Mouse (Mus musculus) gastrocnemius, postnatal 4 days (tissue): ENCODE results near the gene Sertad2. TPM values are rescaled to one million over a fixed set of nuclear protein-coding genes. Genes with fewer than 3 reads are reported as not detected.
A peak's percentile ranks its signal among the peaks of the same experiment; 100 is the strongest.

Source experiments
- DNase-seq, 2 experiments: peaks; one replicate each; pipeline ENCODE4 v3.0.0; 2021 to 2022; ENCODE audit warnings: low spot score in 2 of 2, mixed read lengths in 2 of 2
- long read RNA-seq, 2 experiments: library from polyadenylated mRNA; stranded (forward); transcript quantifications; one replicate each; pipeline ENCODE4 v2.0.0; 2021
- total RNA-seq, 2 experiments: library from RNA; stranded (reverse); gene quantifications; 2 replicates each; pipeline ENCODE4 v1.2.3; 2021

Sertad2 gene
- 10 to 100 TPM; 20.4 to 20.8 TPM for total RNA-seq
- long read RNA-seq, experiment 1, full-length matches to known transcripts = 1 of 21 reads
- long read RNA-seq, experiment 1, partial matches to known transcripts = 0 of 21 reads
- long read RNA-seq, experiment 1, other reads (novel, unspliced or antisense) = 20 of 21 reads
- long read RNA-seq, experiment 2, partial matches to known transcripts = 0 of 16 reads
- long read RNA-seq, experiment 2, other reads (novel, unspliced or antisense) = 16 of 16 reads

- peak; percentile 96 to 100 for DNase-seq
Observed at GRCm38 (mm10) chr11:20542739-20543452, at the start of gene Sertad2. TSS of gene Sertad2 (plus strand) at chr11:20543253.

GRCm38 (mm10) chr11:20493922-20494626, 49.0 kb upstream of the Sertad2 start:
- no peak for DNase-seq

- DNase-seq = no peak
Observed at GRCm38 (mm10) chr11:20500516-20500915, 42.5 kb upstream of the Sertad2 start.

DNA sequence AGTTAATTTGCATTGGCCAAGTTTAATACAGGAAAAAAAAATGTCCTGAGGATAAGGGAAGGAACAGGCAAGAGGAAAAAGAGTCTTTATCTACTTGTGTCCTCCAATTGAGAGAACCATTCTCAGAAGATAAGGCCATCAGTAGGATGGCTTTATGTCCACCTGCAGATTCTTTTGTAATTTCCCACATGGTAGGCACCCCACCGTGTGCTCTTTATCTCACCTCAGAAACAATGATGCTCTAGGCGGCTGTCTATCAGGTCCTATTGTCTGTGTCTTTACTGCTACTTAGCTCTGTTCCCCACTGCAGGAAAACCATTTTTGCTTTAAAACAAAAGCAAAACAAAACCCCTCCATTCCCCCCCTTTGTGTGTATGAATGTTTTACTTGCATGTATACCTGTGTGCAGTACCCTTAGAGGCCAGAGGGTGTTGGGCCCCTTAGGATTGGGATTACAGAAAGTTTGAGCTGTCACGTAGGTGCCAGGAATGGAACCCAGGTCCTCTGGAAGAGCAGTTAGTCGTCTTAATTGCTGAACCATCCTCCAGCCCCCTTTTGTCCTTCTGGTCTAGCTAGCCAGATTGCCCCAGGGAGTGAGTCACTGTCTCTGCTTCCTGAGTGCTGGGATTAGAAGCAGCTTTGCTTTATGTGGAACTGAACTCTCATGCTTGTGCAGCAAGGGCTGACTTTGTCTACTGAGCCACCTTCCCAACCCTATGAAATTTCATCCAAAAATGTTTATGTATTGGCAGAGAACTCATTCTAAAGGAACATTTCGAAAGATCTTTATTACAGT, 41.7 kb upstream of the Sertad2 start:
- DNase-seq = no peak

DNA sequence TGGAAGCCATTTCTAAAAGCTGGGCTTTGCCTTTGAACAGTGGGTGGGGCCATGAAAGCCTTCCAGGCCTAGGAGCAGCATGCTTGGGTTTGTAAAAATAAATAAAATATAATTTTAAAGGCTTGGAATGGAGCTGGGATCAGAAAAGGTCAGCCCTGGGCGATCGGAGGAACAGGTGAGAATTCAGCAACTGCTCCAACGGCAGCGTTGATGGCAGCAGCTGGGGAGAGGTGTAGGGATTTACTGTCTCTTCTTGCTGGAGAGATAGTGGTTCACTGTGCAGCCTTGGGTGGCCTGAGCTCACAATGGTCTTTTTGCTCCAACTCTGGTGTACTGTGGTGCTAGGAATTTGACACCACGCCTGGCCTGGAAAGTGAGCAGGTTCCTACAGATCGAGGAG, 29.5 kb upstream of the Sertad2 start:
- no peak for DNase-seq

GRCm38 (mm10) chr11:20514757-20515156, 28.3 kb upstream of the Sertad2 start:
- no peak for DNase-seq

DNA sequence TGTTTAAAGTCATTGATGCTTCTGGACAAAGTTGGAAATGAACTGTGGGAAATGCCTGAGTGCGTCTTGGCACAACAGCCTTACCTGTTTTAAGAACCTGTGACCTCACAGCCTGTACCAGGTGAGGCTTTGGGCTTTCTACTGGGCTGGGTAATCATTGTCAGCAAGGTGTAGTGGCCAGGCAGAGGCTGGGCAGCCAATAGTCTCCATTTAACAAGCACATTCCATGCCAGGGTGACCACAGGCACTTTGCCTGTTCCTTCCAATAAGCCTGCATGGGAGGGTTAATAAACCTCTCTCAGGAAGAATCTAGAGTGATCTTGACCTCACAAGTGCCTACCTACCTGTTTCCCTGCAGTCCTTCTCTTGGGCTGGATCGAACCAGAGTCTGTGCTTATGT, 21.7 kb upstream of the Sertad2 start:
- DNase-seq = no peak

- no peak for DNase-seq
Observed at GRCm38 (mm10) chr11:20522750-20523149, 20.3 kb upstream of the Sertad2 start.

DNA sequence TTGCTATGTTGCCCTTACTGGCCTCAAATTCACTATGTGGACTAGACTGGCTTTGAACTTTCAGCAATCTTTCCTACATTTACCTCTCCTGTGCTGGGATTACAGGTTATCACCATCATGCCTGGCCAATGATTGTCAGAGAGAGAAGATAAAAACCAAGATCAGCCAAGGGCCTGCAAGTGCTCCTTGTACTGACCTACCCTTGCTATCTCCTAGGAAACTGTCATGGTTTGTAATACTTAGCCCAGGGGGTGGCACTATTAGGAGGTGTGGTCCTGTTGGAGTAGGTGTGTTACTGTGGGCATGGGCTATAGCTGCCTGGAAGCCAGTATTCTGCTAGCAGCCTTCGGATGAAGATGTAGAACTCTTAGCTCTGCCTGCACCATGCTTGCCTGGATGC, 18.6 kb upstream of the Sertad2 start:
- no peak for DNase-seq

- DNase-seq = no peak
Observed at GRCm38 (mm10) chr11:20525909-20526308, 17.1 kb upstream of the Sertad2 start.

DNA sequence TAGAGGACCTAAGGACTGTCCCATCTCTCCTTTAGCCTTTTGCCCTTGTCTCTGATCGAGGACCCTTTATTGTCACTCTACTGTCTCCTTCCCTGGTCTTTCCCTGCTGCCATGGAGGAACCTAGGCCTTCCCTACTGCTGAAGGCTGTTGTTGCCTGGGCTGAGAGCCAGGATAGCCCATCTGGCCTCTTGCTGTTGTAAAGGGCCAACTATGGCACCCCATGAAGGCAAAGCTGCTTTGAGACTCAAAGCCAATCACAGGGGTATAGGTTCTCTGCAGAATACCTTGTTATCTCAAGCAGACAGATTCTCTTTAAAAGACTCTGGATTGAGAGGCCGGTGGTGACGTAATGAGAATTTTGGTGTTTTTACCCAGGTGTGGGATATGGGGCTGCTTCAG, 15.2 kb upstream of the Sertad2 start:
- no peak for DNase-seq

DNA sequence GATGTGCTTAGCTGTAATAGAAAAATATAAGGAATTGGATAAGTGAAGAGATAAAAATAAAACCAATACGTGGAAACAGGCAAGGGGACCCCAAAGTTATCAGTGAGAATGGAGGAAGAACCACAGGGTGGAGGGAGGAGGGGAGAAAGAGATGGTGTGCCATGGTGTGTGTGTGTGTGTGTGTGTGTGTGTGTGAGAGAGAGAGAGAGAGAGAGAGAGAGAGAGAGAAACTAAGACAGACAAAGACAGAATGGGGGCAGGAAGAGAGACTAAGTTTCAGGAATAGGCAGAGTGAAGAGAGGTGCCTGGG, 11.4 kb upstream of the Sertad2 start:
- no peak for DNase-seq

GRCm38 (mm10) chr11:20531992-20532881, 10.8 kb upstream of the Sertad2 start:
- peak; percentile 47 to 65 for DNase-seq

GRCm38 (mm10) chr11:20533231-20533630, 9.8 kb upstream of the Sertad2 start:
- DNase-seq = no peak

DNA sequence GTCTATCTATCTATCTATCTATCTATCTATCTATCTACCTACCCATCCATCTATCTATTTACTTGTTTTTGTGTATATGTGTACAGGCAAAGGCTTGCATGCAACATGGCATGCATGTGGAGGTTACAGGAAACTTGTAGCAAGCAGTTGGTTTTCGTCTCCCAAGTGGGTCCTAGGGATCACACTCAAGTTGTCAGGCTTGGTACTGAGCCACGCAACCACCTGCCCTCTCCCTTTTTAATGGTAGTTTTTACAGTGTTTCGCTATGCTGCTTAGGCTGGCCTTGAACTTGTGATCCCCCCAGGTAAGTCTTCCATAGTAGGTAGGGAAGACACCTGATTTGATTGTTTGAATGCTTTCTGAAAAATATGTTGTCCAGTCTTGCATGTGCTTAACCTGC, 5.8 kb upstream of the Sertad2 start:
- no peak for DNase-seq

DNA sequence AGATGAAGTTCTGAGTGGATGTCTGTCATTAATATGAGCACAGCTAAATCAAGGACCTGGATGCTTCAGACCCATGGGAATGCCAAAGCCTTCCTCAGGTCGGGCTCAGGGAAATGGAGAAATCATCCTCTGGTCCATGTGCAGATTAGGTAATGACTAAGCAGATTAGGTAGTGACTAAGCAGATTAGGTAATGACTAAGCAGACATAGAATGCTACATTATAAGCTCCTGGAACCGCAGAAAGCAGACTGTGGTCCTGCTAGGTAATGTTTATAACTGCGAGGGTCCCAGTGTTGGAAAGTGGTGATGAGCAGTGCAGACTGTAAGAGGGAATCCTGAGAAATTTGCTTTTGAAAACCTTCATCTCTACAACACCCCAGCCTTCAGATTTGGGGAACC, 4.6 kb upstream of the Sertad2 start:
- DNase-seq = no peak

- no peak for DNase-seq
Observed at GRCm38 (mm10) chr11:20541280-20541679, 1.8 kb upstream of the Sertad2 start.

- DNase-seq = no peak
Observed at GRCm38 (mm10) chr11:20541995-20542637, 937 bp upstream of the Sertad2 start.

DNA sequence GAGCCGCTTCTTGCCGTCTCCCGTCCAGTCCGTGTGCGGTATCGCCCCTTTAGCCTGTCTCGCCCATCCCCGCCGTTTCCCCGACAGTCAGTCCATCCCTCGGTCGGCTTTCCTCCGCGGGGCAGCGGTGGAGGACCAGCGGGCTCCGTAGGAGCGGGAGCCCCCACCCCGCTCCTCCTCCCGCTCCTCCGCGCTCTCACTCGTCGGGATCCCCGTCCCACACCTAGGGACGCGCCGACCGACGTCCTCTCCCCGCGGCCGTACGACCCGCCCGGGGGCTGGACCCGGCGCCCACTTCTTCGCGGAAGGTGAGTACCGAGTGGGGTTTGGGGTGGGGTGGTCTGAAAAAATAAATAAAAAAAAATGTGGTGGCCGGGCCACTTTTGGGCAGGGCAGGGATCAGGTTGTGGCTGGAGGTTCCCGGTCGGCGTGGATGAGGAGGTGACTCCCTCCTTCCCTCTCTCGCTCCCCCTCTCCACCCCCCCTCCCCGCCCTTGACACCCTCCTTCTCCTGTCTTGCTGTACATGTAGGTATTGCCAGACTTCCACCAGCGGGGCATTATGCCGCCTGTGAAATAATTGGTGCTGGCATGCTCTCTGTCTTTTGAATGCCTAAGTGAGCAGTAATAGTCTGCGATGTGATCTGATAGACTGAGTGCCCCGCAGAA, 534 bp downstream of the Sertad2 start:
- no peak for DNase-seq

- no peak for DNase-seq
Observed at GRCm38 (mm10) chr11:20544376-20544775, 1.3 kb downstream of the Sertad2 start.
